Mouse (Mus musculus) layer of hippocampus, adult 2 months (tissue): ENCODE measurements around the gene Cav3. TPM values are rescaled to one million over a fixed set of nuclear protein-coding genes. Genes with fewer than 3 reads are reported as not detected.

ENCODE experiments used
- DNase-seq, 2 experiments: peaks; one replicate each; pipeline ENCODE4 v3.0.0; 2022; ENCODE audit warnings: low spot score in 2 of 2
- H3K27ac ChIP-seq: fragments of 200-600 bp; 2 replicates; pipeline ENCODE4 v1.8.1; 2022
- H3K4me3 ChIP-seq: fragments of 200-600 bp; 2 replicates; pipeline ENCODE4 v1.8.1; 2022; ENCODE audit warnings: mild to moderate bottlenecking
- CTCF ChIP-seq: fragments of 200-600 bp; conservative IDR thresholded peaks from 2 replicates; pipeline ENCODE4 v1.8.1; 2022; ENCODE audit warnings: antibody characterized with exemption, mild to moderate bottlenecking, moderate library complexity
- long read RNA-seq, 2 experiments: library from polyadenylated mRNA; stranded (forward); transcript quantifications; one replicate each; pipeline ENCODE4 v2.0.0; 2021; ENCODE audit warnings: borderline mapping rate in 2 of 2
- total RNA-seq, 2 experiments: library from RNA; stranded (reverse); gene quantifications; 2 replicates each; pipeline ENCODE4 v1.2.3; 2021

Cav3 gene
- under 1 TPM; 0.52 to 0.74 TPM for total RNA-seq
- long read RNA-seq, experiment 1, result 0 reads
- long read RNA-seq, experiment 2, partial matches to known transcripts, result 0 of 1 reads
- long read RNA-seq, experiment 2, other reads (novel, unspliced or antisense), result 0 of 1 reads

GRCm38 (mm10) chr6:112459341-112459749 is at the start of gene Cav3:
Gene Cav3, plus strand, starts transcription at chr6:112459505.
- Histone ChIP-seq H3K27ac (no peak within 1 kb of the TSS), H3K4me3 (no peak within 1 kb of the TSS)
- no peak for DNase-seq
- no peak for TF ChIP-seq CTCF

DNA sequence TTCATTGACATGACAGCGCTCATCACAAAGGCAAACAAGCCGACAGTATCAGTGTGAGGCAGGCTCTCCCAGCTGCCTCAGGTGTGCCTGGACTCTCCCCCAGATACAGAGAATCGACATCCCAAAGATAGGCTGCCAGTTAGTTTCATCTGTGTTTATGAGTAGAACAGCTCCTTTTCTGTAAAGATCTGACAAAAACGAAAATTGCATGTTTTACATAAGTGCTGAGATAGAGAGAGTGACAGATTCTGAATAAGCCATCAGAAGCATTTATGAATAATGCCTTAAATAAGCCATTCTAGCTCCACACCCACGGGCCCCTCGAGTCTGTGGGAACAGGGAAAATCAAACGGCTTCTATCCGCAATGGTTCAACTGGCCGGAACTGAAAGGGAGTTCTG is 40.0 kb upstream of the Cav3 start:
- no peak overlapping the region for H3K4me3 ChIP-seq
- peak overlapping the region; percentile 69 for H3K27ac ChIP-seq
- TF ChIP-seq CTCF, result no peak
- DNase-seq, result peak in 1 of 2 experiments; percentile 9

DNA sequence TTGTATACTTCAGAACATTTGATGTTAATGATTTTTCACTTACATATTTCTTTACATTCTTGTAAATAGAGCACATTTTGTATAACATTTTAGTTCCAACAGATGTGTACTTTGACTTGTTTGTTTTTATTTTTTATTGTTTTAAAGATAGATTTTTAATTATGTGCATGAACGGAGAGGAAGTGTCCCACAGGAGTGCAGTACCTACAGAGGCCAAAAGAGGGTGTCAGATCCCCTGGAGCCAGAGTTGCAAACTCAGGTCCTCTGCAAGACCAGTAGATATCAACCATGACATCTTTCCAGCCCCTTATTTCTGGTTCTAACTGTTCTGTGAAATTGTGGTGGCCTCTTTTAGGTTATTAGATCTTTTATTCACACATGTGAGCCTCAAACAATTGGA is 38.4 kb upstream of the Cav3 start:
- Histone ChIP-seq H3K27ac (no peak overlapping the region), H3K4me3 (no peak overlapping the region)
- peak; percentile 54 for TF ChIP-seq CTCF
- peak in 1 of 2 experiments; percentile 4 for DNase-seq

DNA sequence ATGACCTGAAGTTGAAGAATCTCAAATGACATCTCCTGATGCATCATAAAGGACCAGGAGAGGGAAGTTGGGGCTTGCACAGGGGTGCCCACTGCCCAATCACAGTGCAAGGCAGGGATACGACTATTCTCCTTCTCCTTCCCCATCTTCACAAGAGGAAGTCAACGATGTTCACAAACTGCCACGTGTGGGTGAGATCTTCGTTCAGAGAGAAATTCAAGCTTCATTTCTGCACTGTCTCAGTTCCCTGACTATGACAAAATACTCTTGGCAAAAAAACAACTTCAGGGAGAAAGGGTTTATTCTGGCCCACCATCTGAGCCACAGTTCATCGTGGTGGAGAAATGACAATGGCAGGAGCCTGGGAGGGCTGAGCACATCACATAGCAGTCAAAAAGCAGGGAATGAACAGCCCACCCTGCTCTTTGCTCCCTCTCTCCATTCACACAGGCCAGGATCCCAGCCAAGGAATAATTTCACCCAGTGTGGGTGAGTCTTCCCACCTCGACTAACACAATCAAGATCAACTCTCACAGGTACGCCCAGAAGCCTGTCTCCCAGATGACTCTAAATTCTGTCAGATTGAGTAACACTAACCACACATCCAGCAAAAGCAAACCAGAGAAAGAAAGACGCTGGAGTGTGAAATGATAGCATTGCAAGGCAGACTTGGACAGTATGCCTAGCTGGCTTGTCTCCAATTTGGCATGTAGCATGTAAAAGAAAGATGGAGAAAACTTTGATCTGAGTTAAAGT is 35.4 kb upstream of the Cav3 start:
- DNase-seq, result peak in 1 of 2 experiments; percentile 6
- H3K27ac ChIP-seq, result no peak overlapping the region
- TF ChIP-seq CTCF, result no peak
- no peak overlapping the region for H3K4me3 ChIP-seq

DNA sequence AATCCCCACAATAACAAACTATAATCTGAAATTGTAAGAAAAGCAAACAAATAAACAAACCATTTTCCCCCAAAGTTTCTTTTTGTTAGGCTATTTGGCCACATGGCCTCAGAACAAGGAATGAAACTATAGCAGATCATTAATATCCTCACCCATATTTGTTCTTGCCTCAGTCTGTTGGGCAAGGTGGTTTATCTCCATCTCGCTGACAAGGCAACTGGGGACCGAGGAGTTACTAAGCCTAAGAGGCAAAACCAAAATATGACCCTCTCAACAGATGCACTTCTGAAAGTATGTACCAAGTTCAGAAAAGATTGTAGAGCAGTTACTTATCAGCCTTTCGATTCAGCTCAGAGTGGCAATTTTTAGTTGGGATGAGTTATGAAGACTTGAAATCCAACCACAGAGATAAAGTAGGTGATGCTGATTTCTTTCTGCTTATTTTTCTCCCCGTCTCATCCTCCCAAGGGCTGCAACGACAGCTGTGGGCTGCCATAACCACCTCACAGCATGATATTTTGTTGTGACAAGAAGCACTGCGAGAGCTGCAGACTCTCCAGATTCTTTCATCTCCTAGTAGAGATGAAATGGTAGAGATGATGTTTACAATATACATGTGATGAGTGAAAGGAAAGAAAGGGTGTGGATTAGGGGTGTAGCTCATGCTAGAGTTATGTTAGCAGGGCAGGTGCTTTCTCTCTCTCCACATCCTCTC is 33.1 kb upstream of the Cav3 start:
- peak in 1 of 2 experiments; percentile 8 for DNase-seq

GRCm38 (mm10) chr6:112445675-112446074 is 13.6 kb upstream of the Cav3 start:
- Histone ChIP-seq H3K27ac (no peak overlapping the region), H3K4me3 (no peak overlapping the region)
- no peak for TF ChIP-seq CTCF
- no peak for DNase-seq

More for the DNA sequence above, 33.1 kb upstream of the Cav3 start:
- Histone ChIP-seq H3K4me3 (no peak overlapping the region), H3K27ac (no peak overlapping the region)
- TF ChIP-seq CTCF, result no peak

DNA sequence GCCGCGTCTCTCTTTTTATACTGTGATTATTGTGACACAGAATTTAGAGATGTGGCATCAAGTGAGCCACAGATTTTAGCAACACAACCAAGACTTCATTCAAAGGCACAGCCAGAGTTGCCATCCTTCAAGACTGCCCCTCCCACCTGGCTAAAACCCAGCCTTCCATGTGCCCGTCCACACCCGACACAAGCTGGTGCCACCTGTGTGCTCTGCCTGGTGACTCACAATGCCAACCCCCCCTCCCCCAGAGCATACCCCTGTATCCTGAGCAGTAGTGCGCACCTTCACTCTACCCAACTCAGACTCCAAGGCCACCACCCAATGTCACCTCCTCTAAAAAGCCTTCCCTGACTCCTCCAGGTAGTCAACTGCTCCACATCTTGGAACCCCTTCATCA is 2.2 kb downstream of the Cav3 start:
- no peak for TF ChIP-seq CTCF
- no peak overlapping the region for H3K4me3 ChIP-seq
- no peak for DNase-seq
- no peak overlapping the region for H3K27ac ChIP-seq

GRCm38 (mm10) chr6:112463331-112463730 is 4.0 kb downstream of the Cav3 start:
- Histone ChIP-seq H3K27ac (no peak overlapping the region), H3K4me3 (no peak overlapping the region)
- DNase-seq, result no peak
- TF ChIP-seq CTCF, result no peak

- DNase-seq, result no peak
- TF ChIP-seq CTCF, result no peak
- H3K27ac ChIP-seq, result no peak overlapping the region
- no peak overlapping the region for H3K4me3 ChIP-seq
Observed at GRCm38 (mm10) chr6:112465441-112465840, 6.1 kb downstream of the Cav3 start.

- no peak for DNase-seq
- TF ChIP-seq CTCF, result no peak
- Histone ChIP-seq H3K27ac (no peak overlapping the region), H3K4me3 (no peak overlapping the region)
Observed at GRCm38 (mm10) chr6:112466001-112466400, 6.7 kb downstream of the Cav3 start.

GRCm38 (mm10) chr6:112471644-112472043 is 12.3 kb downstream of the Cav3 start:
- Histone ChIP-seq H3K4me3 (no peak overlapping the region), H3K27ac (no peak overlapping the region)
- no peak for TF ChIP-seq CTCF
- no peak for DNase-seq

GRCm38 (mm10) chr6:112479861-112480260 is 20.6 kb downstream of the Cav3 start:
- DNase-seq, result no peak
- no peak for TF ChIP-seq CTCF
- no peak overlapping the region for H3K27ac ChIP-seq
- H3K4me3 ChIP-seq, result no peak overlapping the region

GRCm38 (mm10) chr6:112484316-112484715 is 25.0 kb downstream of the Cav3 start:
- peak in 1 of 2 experiments; percentile 45 for DNase-seq
- Histone ChIP-seq H3K4me3 (no peak overlapping the region), H3K27ac (no peak overlapping the region)
- TF ChIP-seq CTCF, result peak; percentile 80
